Mouse (Mus musculus): ENCODE data around the gene Sowahc. TPM values are rescaled to one million over a fixed set of nuclear protein-coding genes. Genes with fewer than 3 reads are reported as not detected.

The Sowahc gene
- polyA plus RNA-seq, 1 experiment, result 1.2 TPM

DNA sequence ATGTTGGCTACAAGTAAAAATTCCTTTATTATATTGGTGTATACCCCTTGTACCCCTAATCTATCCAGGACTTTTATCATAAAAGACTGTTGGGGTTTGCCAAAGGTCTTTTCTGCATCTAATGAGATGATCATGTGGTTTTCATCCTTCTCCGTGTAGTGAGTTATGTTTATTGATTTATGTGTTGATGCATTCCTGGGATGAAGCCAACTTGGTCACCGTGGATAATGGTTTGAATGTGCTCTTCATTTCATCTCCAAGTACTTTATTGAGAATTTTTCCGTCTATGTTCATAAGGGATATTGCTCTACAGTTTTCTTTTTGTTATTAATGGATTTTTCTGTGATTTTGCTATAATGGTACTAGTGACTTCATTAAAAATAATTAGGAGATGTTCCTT is 27.8 kb downstream of the Sowahc start:
- H3ac ChIP-seq (ENCODE audit: control insufficient read depth, insufficient read length), result no peak overlapping the region
- H3K79me2 ChIP-seq (ENCODE audit: control insufficient read depth, insufficient read depth), result no peaks in the 10 kb centered on the region
- no peak overlapping the region for H3K4me2 ChIP-seq (ENCODE audit: low read depth)
- TF ChIP-seq POLR2A (IDR thresholded peaks at IDR 0.05; ENCODE audit: insufficient read length, low read depth), result no peak
- TF ChIP-seq E2F4 (IDR thresholded peaks at IDR 0.05; ENCODE audit: insufficient read depth), result no peak
- TF ChIP-seq TCF12 (IDR thresholded peaks at IDR 0.05; ENCODE audit: insufficient read depth, poor library complexity, severe bottlenecking), result no peak
- no peak for TF ChIP-seq USF1 (IDR thresholded peaks at IDR 0.05; ENCODE audit: low read depth)
- no peak for TF ChIP-seq REST (IDR thresholded peaks at IDR 0.05; ENCODE audit: insufficient read depth, insufficient read length)
- TF ChIP-seq TCF3 (IDR thresholded peaks at IDR 0.05; ENCODE audit: insufficient read length, low read depth), result no peak
- no peak for TF ChIP-seq POLR2AphosphoS2 (IDR thresholded peaks at IDR 0.05; ENCODE audit: insufficient read length, low read depth)
- no peak for TF ChIP-seq MAX (IDR thresholded peaks at IDR 0.05; ENCODE audit: low read depth)
- TF ChIP-seq MYOD1 (IDR thresholded peaks at IDR 0.05; ENCODE audit: control insufficient read depth in 1 of 3, insufficient read length in 2 of 3, low read depth in 2 of 3), result no peak
- TF ChIP-seq MYOG (IDR thresholded peaks at IDR 0.05; ENCODE audit: control insufficient read depth in 1 of 3, insufficient read depth in 1 of 3, insufficient read length in 2 of 3, low read depth in 2 of 3), result no peak
- no peak for TF ChIP-seq CEBPB (IDR thresholded peaks at IDR 0.05; ENCODE audit: insufficient read depth, poor library complexity, severe bottlenecking)
- TF ChIP-seq SRF (IDR thresholded peaks at IDR 0.05; ENCODE audit: control insufficient read depth, insufficient read length, low read depth), result no peak
- H3K4me3 ChIP-seq, result no peak overlapping the region
- H3K36me3 ChIP-seq (ENCODE audit: control insufficient read depth, insufficient read depth), result no peaks in the 10 kb centered on the region
- H3K27me3 ChIP-seq (ENCODE audit: control insufficient read depth, insufficient read depth, insufficient read length), result no peaks in the 10 kb centered on the region

DNA sequence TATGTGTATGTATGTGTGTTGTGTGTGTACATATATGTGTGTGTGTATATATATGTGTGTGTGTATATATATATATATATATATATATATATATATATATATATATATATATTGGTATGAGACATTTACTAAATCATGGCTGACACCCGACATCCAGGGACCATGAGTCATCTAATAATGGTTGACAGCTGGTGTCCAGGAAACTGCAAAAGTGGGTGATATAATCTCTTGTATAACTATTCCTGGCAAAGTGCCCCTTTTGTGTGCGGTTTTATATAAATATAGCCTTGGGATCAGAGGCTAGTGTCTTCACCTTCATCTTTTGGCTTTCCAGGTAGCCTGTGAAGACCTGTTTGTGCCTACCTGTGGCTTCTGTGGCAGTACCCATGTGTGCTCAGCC is 28.9 kb downstream of the Sowahc start:
- H3K36me3 ChIP-seq (ENCODE audit: control insufficient read depth, insufficient read depth), result no peaks in the 10 kb centered on the region
- H3ac ChIP-seq (ENCODE audit: control insufficient read depth, insufficient read length), result no peak overlapping the region
- H3K27me3 ChIP-seq (ENCODE audit: control insufficient read depth, insufficient read depth, insufficient read length), result no peaks in the 10 kb centered on the region
- H3K79me2 ChIP-seq (ENCODE audit: control insufficient read depth, insufficient read depth), result no peaks in the 10 kb centered on the region
- no peak for TF ChIP-seq POLR2A (IDR thresholded peaks at IDR 0.05; ENCODE audit: insufficient read length, low read depth)
- H3K4me2 ChIP-seq (ENCODE audit: low read depth), result no peak overlapping the region
- H3K4me3 ChIP-seq, result no peak overlapping the region

GRCm38 (mm10) chr10:59251980-59252379 is 30.2 kb downstream of the Sowahc start:
- Histone ChIP-seq H3K4me3 (no peak overlapping the region), H3K4me2 (ENCODE audit: low read depth) (no peak overlapping the region), H3K79me2 (ENCODE audit: control insufficient read depth, insufficient read depth) (no peaks in the 10 kb centered on the region), H3K27me3 (ENCODE audit: control insufficient read depth, insufficient read depth, insufficient read length) (no peaks in the 10 kb centered on the region), H3ac (ENCODE audit: control insufficient read depth, insufficient read length) (no peak overlapping the region), H3K36me3 (ENCODE audit: control insufficient read depth, insufficient read depth) (no peaks in the 10 kb centered on the region)
- TF ChIP-seq POLR2AphosphoS2 (IDR thresholded peaks at IDR 0.05; ENCODE audit: insufficient read length, low read depth) (no peak), MYOG (IDR thresholded peaks at IDR 0.05; ENCODE audit: control insufficient read depth in 1 of 3, insufficient read depth in 1 of 3, insufficient read length in 2 of 3, low read depth in 2 of 3) (no peak), TCF3 (IDR thresholded peaks at IDR 0.05; ENCODE audit: insufficient read length, low read depth) (no peak), CEBPB (IDR thresholded peaks at IDR 0.05; ENCODE audit: insufficient read depth, poor library complexity, severe bottlenecking) (no peak), REST (IDR thresholded peaks at IDR 0.05; ENCODE audit: insufficient read depth, insufficient read length) (no peak), TCF12 (IDR thresholded peaks at IDR 0.05; ENCODE audit: insufficient read depth, poor library complexity, severe bottlenecking) (no peak), E2F4 (IDR thresholded peaks at IDR 0.05; ENCODE audit: insufficient read depth) (no peak)

DNA sequence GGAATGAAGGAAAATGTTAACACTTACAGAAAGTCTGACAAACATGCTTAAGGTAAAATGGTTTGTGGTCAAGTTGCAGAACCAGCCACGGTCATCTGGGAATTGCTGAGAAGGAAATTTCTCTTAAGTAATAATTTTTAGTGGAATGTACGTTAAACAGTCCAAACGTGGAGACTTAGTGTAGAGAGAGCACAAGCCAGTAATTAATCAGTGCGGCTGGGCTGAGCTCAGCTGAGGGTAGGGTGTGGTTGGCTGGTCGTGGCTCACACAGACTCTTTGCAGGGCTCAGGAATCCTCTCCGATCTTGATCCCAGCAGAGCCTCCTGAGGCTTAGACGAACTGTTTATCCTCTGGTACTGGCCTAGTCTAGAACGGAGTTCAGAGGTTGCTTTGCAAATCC is 30.6 kb downstream of the Sowahc start:
- no peak overlapping the region for H3ac ChIP-seq (ENCODE audit: control insufficient read depth, insufficient read length)
- no peak for TF ChIP-seq MYOD1 (IDR thresholded peaks at IDR 0.05; ENCODE audit: control insufficient read depth in 1 of 3, insufficient read length in 2 of 3, low read depth in 2 of 3)
- TF ChIP-seq E2F4 (IDR thresholded peaks at IDR 0.05; ENCODE audit: insufficient read depth), result no peak
- no peak for TF ChIP-seq TCF12 (IDR thresholded peaks at IDR 0.05; ENCODE audit: insufficient read depth, poor library complexity, severe bottlenecking)
- no peak for TF ChIP-seq CEBPB (IDR thresholded peaks at IDR 0.05; ENCODE audit: insufficient read depth, poor library complexity, severe bottlenecking)
- TF ChIP-seq SRF (IDR thresholded peaks at IDR 0.05; ENCODE audit: control insufficient read depth, insufficient read length, low read depth), result no peak
- TF ChIP-seq REST (IDR thresholded peaks at IDR 0.05; ENCODE audit: insufficient read depth, insufficient read length), result no peak
- TF ChIP-seq MYOG (IDR thresholded peaks at IDR 0.05; ENCODE audit: control insufficient read depth in 1 of 3, insufficient read depth in 1 of 3, insufficient read length in 2 of 3, low read depth in 2 of 3), result no peak
- H3K79me2 ChIP-seq (ENCODE audit: control insufficient read depth, insufficient read depth), result no peaks in the 10 kb centered on the region
- H3K4me3 ChIP-seq, result no peak overlapping the region
- peak overlapping the region; percentile 4 for H3K4me2 ChIP-seq (ENCODE audit: low read depth)
- no peaks in the 10 kb centered on the region for H3K36me3 ChIP-seq (ENCODE audit: control insufficient read depth, insufficient read depth)
- no peaks in the 10 kb centered on the region for H3K27me3 ChIP-seq (ENCODE audit: control insufficient read depth, insufficient read depth, insufficient read length)

DNA sequence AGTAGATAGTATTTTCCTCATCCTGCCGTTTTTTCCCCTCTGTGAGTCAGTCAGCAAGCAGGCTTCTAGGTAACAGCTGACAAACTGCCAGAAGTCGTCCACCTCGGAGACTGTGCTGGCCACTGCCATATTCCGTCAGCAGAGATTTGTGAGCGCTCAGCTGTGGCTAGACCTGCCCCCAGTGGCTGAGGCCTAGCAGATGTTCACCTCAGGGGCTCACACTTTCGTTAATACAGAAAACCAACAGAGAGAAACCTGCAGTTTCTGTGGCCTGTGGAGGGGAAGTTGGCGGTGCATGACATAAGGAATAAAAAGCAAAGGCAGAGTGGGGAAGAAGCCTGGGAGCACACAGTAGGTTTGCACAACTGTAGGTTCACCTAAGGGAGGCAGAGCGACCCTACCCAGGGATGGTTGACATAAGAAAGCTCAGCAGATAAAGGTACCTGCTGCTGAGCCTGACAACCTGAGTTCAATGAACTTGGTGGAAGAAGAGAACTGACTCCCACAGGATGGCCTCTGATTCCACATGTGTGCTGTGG is 31.9 kb downstream of the Sowahc start:
- Histone ChIP-seq H3K4me3 (no peak overlapping the region), H3K27me3 (ENCODE audit: control insufficient read depth, insufficient read depth, insufficient read length) (no peaks in the 10 kb centered on the region), H3K4me2 (ENCODE audit: low read depth) (no peak overlapping the region), H3ac (ENCODE audit: control insufficient read depth, insufficient read length) (no peak overlapping the region), H3K36me3 (ENCODE audit: control insufficient read depth, insufficient read depth) (no peaks in the 10 kb centered on the region), H3K79me2 (ENCODE audit: control insufficient read depth, insufficient read depth) (no peaks in the 10 kb centered on the region)
- TF ChIP-seq MAX (IDR thresholded peaks at IDR 0.05; ENCODE audit: low read depth) (no peak), TCF3 (IDR thresholded peaks at IDR 0.05; ENCODE audit: insufficient read length, low read depth) (no peak), REST (IDR thresholded peaks at IDR 0.05; ENCODE audit: insufficient read depth, insufficient read length) (no peak), POLR2A (IDR thresholded peaks at IDR 0.05; ENCODE audit: insufficient read length, low read depth) (no peak), CEBPB (IDR thresholded peaks at IDR 0.05; ENCODE audit: insufficient read depth, poor library complexity, severe bottlenecking) (no peak), POLR2AphosphoS2 (IDR thresholded peaks at IDR 0.05; ENCODE audit: insufficient read length, low read depth) (no peak), SRF (IDR thresholded peaks at IDR 0.05; ENCODE audit: control insufficient read depth, insufficient read length, low read depth) (no peak), MYOD1 (IDR thresholded peaks at IDR 0.05; ENCODE audit: control insufficient read depth in 1 of 3, insufficient read length in 2 of 3, low read depth in 2 of 3) (no peak), E2F4 (IDR thresholded peaks at IDR 0.05; ENCODE audit: insufficient read depth) (no peak), TCF12 (IDR thresholded peaks at IDR 0.05; ENCODE audit: insufficient read depth, poor library complexity, severe bottlenecking) (no peak), MYOG (IDR thresholded peaks at IDR 0.05; ENCODE audit: control insufficient read depth in 1 of 3, insufficient read depth in 1 of 3, insufficient read length in 2 of 3, low read depth in 2 of 3) (no peak), USF1 (IDR thresholded peaks at IDR 0.05; ENCODE audit: low read depth) (no peak)
